Mouse (Mus musculus) liver, embryonic 13.5 days (tissue): ENCODE results near the gene Ankrd36. TPM values are rescaled to one million over a fixed set of nuclear protein-coding genes. Genes with fewer than 3 reads are reported as not detected.

Source experiments
- ATAC-seq: fragments of 200-750 bp; cut with Nextera tagmentation; 2 replicates; pipeline ENCODE4 v1.8.0; 2017; ENCODE audit warnings: low read depth, mild to moderate bottlenecking, moderate number of reproducible peaks, moderate library complexity
- DNase-seq: peaks from one replicate; pipeline ENCODE4 v3.0.0; 2022
- H3K27ac ChIP-seq: fragments of 300-500 bp; sonication (generic); 2 replicates; pipeline ENCODE4 v1.5.1; 2015; ENCODE audit warnings: moderate library complexity, mild to moderate bottlenecking, inconsistent platforms
- H3K27me3 ChIP-seq: fragments of 300-500 bp; sonication (generic); 2 replicates; pipeline ENCODE4 v1.6.1; 2015; ENCODE audit warnings: mild to moderate bottlenecking, inconsistent platforms
- H3K36me3 ChIP-seq: fragments of 300-500 bp; sonication (generic); 2 replicates; pipeline ENCODE4 v1.6.1; 2015; ENCODE audit warnings: mild to moderate bottlenecking, inconsistent platforms
- H3K4me1 ChIP-seq: fragments of 300-500 bp; sonication (generic); replicated peaks from 2 replicates; pipeline ENCODE4 v1.6.1; 2015; ENCODE audit warnings: inconsistent platforms
- H3K4me2 ChIP-seq: fragments of 300-500 bp; sonication (generic); 2 replicates; pipeline ENCODE4 v1.6.1; 2015; ENCODE audit warnings: inconsistent platforms, mild to moderate bottlenecking, moderate library complexity
- H3K4me3 ChIP-seq: fragments of 300-500 bp; sonication (generic); replicated peaks from 2 replicates; pipeline ENCODE4 v1.5.1; 2015; ENCODE audit warnings: mild to moderate bottlenecking, inconsistent platforms
- H3K9ac ChIP-seq: fragments of 300-500 bp; sonication (generic); 2 replicates; pipeline ENCODE4 v1.6.1; 2015; ENCODE audit warnings: mild to moderate bottlenecking, inconsistent platforms
- H3K9me3 ChIP-seq: fragments of 300-500 bp; sonication (generic); replicated peaks from 2 replicates; pipeline ENCODE4 v1.6.1; 2016; ENCODE audit warnings: inconsistent platforms
- WGBS: fragments of 180-500 bp; shearing (Covaris S2); methylation state at CpG from one replicate; pipeline ENCODE4 v1.1.7; 2015; ENCODE audit not compliant: insufficient replicate concordance; 5-methylcytosine and 5-hydroxymethylcytosine counted together
- polyA plus RNA-seq: library from polyadenylated mRNA; unstranded; fragments of >200 nt; fragmentation: Nextera tagmentation; extraction: Ambion mirVana; gene quantifications from 2 replicates; pipeline ENCODE4 v1.2.1, GENCODE M21; 2015

The Ankrd36 gene
- polyA plus RNA-seq, 1 experiment from 2014 or later = 1.5 TPM

DNA sequence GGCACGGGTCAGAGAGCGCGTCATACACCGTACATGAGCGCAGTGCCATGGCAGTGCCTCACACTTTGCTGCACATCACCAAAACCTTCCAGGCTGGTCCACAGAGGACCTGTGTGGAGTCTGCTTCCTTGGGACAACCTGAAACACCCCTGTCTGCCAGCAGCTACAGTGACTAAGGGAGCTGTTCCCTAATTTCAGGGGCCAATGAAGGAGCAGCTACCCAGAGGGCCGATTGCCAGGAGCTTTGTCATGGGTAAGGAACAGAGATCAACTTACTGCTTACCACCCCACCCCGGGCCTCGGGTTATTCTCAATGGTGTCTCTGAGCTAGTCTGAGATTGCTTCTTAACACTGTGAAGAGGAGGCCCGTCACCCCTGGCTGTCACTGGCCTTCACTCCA, 145.7 kb downstream of the Ankrd36 start:
- 79% methylated on average over 9 of the region's 9 CpGs for WGBS

DNA sequence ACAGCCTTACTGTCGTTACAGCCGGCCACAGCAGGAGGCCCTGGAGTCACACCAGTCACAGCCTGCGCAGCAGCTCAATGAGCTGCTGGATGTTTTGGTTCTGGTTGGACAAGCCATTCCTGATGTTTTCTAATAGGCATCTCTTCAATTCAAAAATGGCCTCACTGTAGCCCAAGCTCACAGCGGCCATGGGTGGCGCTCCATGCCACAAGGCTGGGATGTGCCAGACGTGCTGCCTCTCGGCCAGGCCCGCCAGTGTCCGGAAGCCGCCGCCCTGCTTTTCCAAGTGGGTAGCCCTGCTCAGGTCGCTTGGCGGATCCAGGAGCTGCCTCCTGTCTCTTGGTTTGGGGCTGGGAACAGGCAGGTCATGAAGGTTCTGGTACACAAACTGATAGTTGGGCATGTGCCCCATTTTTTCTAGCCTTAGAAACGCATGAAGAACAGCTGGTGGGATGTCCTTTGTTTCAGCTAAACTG, 146.2 kb downstream of the Ankrd36 start, which contains the start of gene Mrps24:
Mrps24 (minus strand) TSS at position 51 of the 476 bp plus-strand sequence.
- H3K9ac ChIP-seq = no peak within 1 kb of the TSS; the same call in 1 of the 2 replicates
- 84% methylated on average over 14 of the region's 14 CpGs for WGBS
- H3K4me1 ChIP-seq = no peaks in the 10 kb centered on the region
- H3K4me2 ChIP-seq = no peak within 1 kb of the TSS
- no peaks in the 10 kb centered on the region for H3K27me3 ChIP-seq
- ATAC-seq = no peak
- H3K27ac ChIP-seq = no peak within 1 kb of the TSS
- DNase-seq = no peak
- no peaks in the 10 kb centered on the region for H3K9me3 ChIP-seq
- peaks cover 46% of the 10 kb centered on the region for H3K36me3 ChIP-seq
- H3K4me3 ChIP-seq = no peak within 1 kb of the TSS

More for the DNA sequence above, 145.7 kb downstream of the Ankrd36 start:
- no peak for DNase-seq
- ATAC-seq = 0 out of 2 replicates have a peak, but pooled peaks have one; percentile 15
- Histone ChIP-seq H3K4me2 (no peak overlapping the region), H3K27me3 (no peaks in the 10 kb centered on the region), H3K9ac (no peak overlapping the region), H3K4me1 (no peaks in the 10 kb centered on the region), H3K9me3 (no peaks in the 10 kb centered on the region), H3K4me3 (no peak overlapping the region), H3K36me3 (peaks cover 46% of the 10 kb centered on the region), H3K27ac (no peak overlapping the region)

DNA sequence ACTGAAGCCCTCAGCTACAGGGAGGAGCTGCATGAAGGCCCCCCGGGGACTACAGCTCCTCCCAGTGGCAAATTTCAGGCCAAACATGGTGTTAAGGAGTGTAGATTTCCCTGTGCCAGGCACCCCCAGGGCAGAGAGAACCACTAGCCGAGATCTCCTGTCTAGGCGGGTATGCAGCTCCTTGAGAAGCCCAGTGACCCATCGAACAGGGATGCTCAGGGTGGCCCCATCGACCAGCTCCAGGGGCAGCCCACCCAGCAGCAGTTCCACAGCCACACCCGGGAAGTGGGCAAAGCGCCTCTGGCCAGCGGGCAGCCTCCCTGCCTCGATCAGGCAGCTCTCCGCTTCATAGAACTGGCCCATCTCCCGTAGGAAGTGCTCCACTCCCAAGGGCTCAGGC, 146.8 kb downstream of the Ankrd36 start:
- H3K9ac ChIP-seq = no peak overlapping the region
- no peaks in the 10 kb centered on the region for H3K27me3 ChIP-seq
- 85% methylated on average over 11 of the region's 11 CpGs for WGBS
- no peak overlapping the region for H3K27ac ChIP-seq
- DNase-seq = no peak
- no peak overlapping the region for H3K4me2 ChIP-seq
- H3K4me1 ChIP-seq = no peaks in the 10 kb centered on the region
- H3K36me3 ChIP-seq = peaks cover 46% of the 10 kb centered on the region
- H3K9me3 ChIP-seq = no peaks in the 10 kb centered on the region
- no peak overlapping the region for H3K4me3 ChIP-seq
- no peak for ATAC-seq

DNA sequence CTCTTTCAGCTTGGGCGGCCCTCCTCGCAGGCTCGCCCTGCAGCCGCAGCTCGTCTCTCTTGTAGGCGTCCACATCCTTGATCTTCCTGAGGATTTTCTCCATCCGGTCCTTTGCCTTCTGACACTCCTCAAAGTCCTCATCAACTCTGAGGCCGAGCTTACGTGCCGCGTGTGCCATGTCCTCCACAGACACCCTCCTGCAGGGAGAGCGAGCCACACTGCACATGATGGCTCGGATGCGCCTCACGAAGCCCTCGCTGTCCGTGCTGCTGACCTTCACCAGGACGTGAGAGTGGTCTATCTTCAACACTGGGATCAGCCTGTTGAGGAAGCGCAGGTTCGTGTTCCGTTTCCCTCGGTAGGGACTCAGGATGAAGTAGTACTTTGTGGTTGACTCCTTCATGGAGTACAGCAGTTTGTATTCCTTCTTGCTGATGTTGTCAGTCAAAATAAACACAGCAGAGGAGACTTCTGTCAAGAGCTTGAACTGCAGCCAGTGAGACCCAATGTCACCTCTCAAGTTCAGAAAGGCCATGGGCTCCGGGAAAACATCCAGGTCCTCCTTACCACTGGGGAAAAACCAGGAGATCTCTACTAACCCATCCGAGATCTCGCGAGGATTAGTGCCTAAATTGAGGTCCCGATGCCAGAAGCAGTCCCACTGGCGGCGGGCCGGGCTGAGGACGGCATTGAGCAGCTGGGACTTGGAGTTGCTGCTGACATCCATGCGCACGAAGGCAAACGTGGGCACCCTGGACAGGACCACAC, 147.6 kb downstream of the Ankrd36 start:
- peaks cover 53% of the 10 kb centered on the region for H3K36me3 ChIP-seq
- 88% methylated on average over 34 of the region's 34 CpGs for WGBS
- no peak for ATAC-seq

DNA sequence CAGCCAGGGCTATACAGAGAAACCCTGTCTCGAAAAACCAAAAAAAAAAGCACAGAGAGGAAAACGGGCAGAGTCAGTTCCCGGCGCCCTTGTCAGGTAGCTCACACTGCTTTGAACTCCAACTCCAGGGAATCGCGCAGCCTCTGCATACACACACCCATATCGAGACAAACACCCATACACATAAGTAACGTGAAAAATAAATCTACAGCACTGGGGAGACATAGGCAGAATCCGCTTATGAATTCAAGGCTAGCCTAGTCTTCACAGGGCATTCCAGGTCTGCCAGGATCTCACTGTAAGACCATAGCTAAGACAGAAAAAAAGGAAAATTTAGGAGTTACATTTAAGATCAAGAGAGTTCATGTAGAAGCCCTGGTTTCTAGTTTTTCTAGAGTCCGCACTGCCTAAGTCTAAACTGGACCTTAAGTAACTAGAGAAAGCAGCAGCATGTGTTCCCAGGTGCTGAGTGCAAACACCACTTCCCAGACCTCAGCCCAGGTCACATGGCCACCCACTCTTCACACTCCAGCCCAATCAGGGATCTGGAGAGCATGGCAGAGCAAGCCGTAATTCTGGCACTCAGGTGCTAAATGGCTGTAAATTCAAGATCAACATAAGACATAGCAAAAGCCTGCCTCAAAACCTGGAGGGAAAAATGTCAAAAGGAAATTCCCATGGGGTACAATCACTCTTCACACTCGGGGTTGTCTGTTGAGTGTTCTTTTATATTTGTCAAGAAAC, 149.3 kb downstream of the Ankrd36 start:
- Histone ChIP-seq H3K9ac (no peak overlapping the region), H3K27me3 (no peaks in the 10 kb centered on the region), H3K4me1 (no peaks in the 10 kb centered on the region), H3K36me3 (peaks cover 64% of the 10 kb centered on the region), H3K4me3 (no peak overlapping the region), H3K27ac (no peak overlapping the region), H3K4me2 (no peak overlapping the region), H3K9me3 (no peaks in the 10 kb centered on the region)
- no peak for DNase-seq
- 87% methylated on average over 12 of the region's 12 CpGs for WGBS
- ATAC-seq = no peak

More for the DNA sequence above, 147.6 kb downstream of the Ankrd36 start:
- H3K27me3 ChIP-seq = no peaks in the 10 kb centered on the region
- DNase-seq = no peak
- no peaks in the 10 kb centered on the region for H3K4me1 ChIP-seq
- no peak overlapping the region for H3K4me2 ChIP-seq
- no peak overlapping the region for H3K4me3 ChIP-seq
- H3K9me3 ChIP-seq = no peaks in the 10 kb centered on the region
- H3K9ac ChIP-seq = no peak overlapping the region
- no peak overlapping the region for H3K27ac ChIP-seq

DNA sequence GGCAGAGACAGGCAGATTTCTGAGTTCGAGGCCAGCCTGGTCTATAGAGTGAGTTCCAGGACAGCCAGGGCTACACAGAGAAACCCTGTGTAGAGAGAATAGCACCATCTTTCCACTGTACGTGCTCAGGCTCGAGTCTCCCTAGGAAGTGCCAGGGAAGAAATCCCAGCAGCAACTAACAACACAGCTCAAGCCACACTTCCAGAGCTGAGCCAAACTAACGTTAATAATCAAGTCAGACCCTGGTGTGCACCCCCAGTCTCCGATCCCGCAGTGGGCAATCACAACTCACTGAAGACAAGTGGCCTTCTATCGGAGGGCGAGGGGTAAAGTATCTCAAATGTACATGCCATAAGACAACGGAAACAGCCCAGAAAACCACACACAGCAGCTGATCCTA, 160.1 kb downstream of the Ankrd36 start:
- Histone ChIP-seq H3K9me3 (no peaks in the 10 kb centered on the region), H3K27ac (no peak overlapping the region), H3K27me3 (no peaks in the 10 kb centered on the region), H3K4me1 (peaks cover 25% of the 10 kb centered on the region), H3K36me3 (peaks cover 21% of the 10 kb centered on the region; the same call in 1 of the 2 replicates), H3K9ac (no peak overlapping the region), H3K4me2 (no peak overlapping the region), H3K4me3 (no peak overlapping the region)
- 74% methylated on average over 9 of the region's 9 CpGs for WGBS
- DNase-seq (no peak), ATAC-seq (no peak)

DNA sequence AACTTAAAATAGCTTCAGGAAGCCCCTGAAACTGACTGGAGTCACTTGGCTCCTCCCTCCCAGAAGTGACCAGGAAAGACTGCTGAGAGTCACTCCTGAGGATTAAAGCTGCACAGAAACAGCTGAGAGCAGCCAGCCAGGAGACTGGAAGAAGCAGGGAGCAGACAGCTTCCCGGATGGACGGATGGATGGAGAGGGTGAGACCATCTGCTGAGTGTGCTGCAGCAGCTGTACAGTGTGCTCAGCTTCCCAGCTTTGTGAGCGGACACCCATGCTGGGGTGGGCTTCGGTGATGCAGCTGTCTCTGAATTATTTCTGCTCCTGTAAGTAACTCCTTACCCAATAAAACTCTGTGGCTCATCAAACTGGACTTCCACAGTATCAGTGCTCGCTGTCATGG, 162.9 kb downstream of the Ankrd36 start:
- no peak overlapping the region for H3K9ac ChIP-seq
- ATAC-seq = no peak
- H3K9me3 ChIP-seq = no peaks in the 10 kb centered on the region
- WGBS = 79% methylated on average over 5 of the region's 5 CpGs
- H3K36me3 ChIP-seq = peaks cover 16% of the 10 kb centered on the region; the same call in 1 of the 2 replicates
- no peak overlapping the region for H3K4me2 ChIP-seq
- no peaks in the 10 kb centered on the region for H3K27me3 ChIP-seq
- no peak overlapping the region for H3K4me3 ChIP-seq
- no peak overlapping the region for H3K27ac ChIP-seq
- no peak for DNase-seq
- peaks cover 29% of the 10 kb centered on the region for H3K4me1 ChIP-seq

GRCm38 (mm10) chr11:5734323-5734722, 164.8 kb downstream of the Ankrd36 start:
- Histone ChIP-seq H3K9ac (no peak overlapping the region), H3K27me3 (no peaks in the 10 kb centered on the region), H3K9me3 (no peaks in the 10 kb centered on the region), H3K4me2 (no peak overlapping the region), H3K4me3 (no peak overlapping the region), H3K4me1 (peaks cover 33% of the 10 kb centered on the region), H3K27ac (no peak overlapping the region), H3K36me3 (peaks cover 16% of the 10 kb centered on the region; the same call in 1 of the 2 replicates)
- no peak for DNase-seq
- ATAC-seq = no peak
- WGBS = 84% methylated on average over 4 of the region's 4 CpGs

DNA sequence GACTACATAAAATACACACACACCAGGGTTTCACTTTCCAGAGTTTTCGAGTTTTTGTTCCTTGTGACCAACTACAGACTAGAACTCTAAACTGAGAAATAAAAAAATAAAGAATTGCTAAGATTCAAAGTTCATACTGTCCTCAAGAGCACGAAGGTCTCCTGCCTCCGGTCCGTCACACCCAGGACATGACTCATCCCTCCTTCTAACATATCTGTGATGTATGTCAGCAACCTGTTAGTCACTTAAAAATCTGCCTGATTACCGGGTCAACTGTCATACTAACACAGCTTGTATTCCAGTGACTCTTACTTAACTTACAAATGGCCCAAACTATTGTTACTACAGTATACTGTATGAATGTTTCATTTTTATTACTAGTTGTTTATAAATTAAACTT, 167.7 kb downstream of the Ankrd36 start:
- Histone ChIP-seq H3K9me3 (no peaks in the 10 kb centered on the region), H3K27ac (no peak overlapping the region), H3K4me3 (no peak overlapping the region), H3K4me2 (no peak overlapping the region), H3K4me1 (peaks cover 51% of the 10 kb centered on the region), H3K36me3 (peaks cover 4% of the 10 kb centered on the region; the same call in 1 of the 2 replicates), H3K27me3 (no peaks in the 10 kb centered on the region), H3K9ac (no peak overlapping the region)
- WGBS = 56% methylated on average over 5 of the region's 5 CpGs
- no peak for ATAC-seq
- DNase-seq = no peak
